In genomic region chr8:121818226-121818625, GRCm38 (mm10) we compare ENCODE assay signal across 29 mouse cellular contexts. TPM values are rescaled to one million over a fixed set of nuclear protein-coding genes. Genes with fewer than 3 reads are reported as not detected.
DNase-seq lines count a peak whose midpoint lies in the region; ATAC-seq and TF ChIP-seq lines count a peak whose summit lies in the region.
"Had no signal": no experiment of that assay in that cellular context is flagged by ENCODE, and none has a peak within 500 bp of the region (broad histone marks: within the 10 kb centered on the region; RNA-seq: fewer than 3 reads in every experiment).

No protein-coding gene starts in this region.

- no peak overlapping the region for H3K4me2 ChIP-seq in midbrain, postnatal 0 days (ENCODE audit: low read depth, low read length, poor library complexity, severe bottlenecking)
- H3K4me2 ChIP-seq: embryonic facial prominence, embryonic 15.5 days; forebrain, embryonic 15.5 days; heart, embryonic 13.5 days; hindbrain, embryonic 14.5 days; limb, embryonic 15.5 days; lung, embryonic 14.5 days; neural tube, embryonic 15.5 days had no signal

- peaks cover 28% of the 10 kb centered on the region for H3K36me3 ChIP-seq in midbrain, postnatal 0 days (ENCODE audit: insufficient read depth, low read length)
- H3K36me3 ChIP-seq in midbrain, embryonic 10.5 days, result peaks cover 80% of the 10 kb centered on the region

- no peak overlapping the region for H3K4me3 ChIP-seq in midbrain, postnatal 0 days (ENCODE audit: low read depth, low read length)
- no peak overlapping the region for H3K4me3 ChIP-seq in midbrain, embryonic 10.5 days
- H3K4me3 ChIP-seq: embryonic facial prominence, embryonic 15.5 days; forebrain, embryonic 15.5 days; heart, embryonic 13.5 days; limb, embryonic 15.5 days; megakaryocyte, embryonic 14.5 days; neural tube, embryonic 15.5 days had no signal

- TF ChIP-seq CTCF in midbrain, postnatal 0 days (IDR thresholded peaks at IDR 0.05), result 0 out of 2 replicates have a peak, but pooled peaks have one; percentile 2

- H3K9ac ChIP-seq in midbrain, postnatal 0 days (replicated peaks; ENCODE audit: low read length, poor library complexity, severe bottlenecking), result no peak overlapping the region
- H3K9ac ChIP-seq: embryonic facial prominence, embryonic 15.5 days; forebrain, embryonic 15.5 days; heart, embryonic 13.5 days; hindbrain, embryonic 14.5 days; limb, embryonic 15.5 days; lung, embryonic 14.5 days; neural tube, embryonic 15.5 days had no signal

- H3K27me3 ChIP-seq in midbrain, postnatal 0 days (ENCODE audit: insufficient read depth, low read length), result no peaks in the 10 kb centered on the region
- no peaks in the 10 kb centered on the region for H3K27me3 ChIP-seq in midbrain, embryonic 10.5 days (ENCODE audit: low read depth, poor library complexity, severe bottlenecking)
- H3K27me3 ChIP-seq: embryonic facial prominence, embryonic 15.5 days; forebrain, embryonic 15.5 days; heart, embryonic 13.5 days; limb, embryonic 15.5 days; megakaryocyte, embryonic 14.5 days; neural tube, embryonic 15.5 days; Patski had no signal

- WGBS in midbrain, postnatal 0 days, result 84% methylated on average over 7 of the region's 7 CpGs
- 80% methylated on average over 7 of the region's 7 CpGs for WGBS in midbrain, embryonic 10.5 days

- no peaks in the 10 kb centered on the region for H3K4me1 ChIP-seq in midbrain, postnatal 0 days (ENCODE audit: insufficient read depth, low read length)
- no peaks in the 10 kb centered on the region for H3K4me1 ChIP-seq in midbrain, embryonic 10.5 days
- H3K4me1 ChIP-seq: embryonic facial prominence, embryonic 15.5 days; forebrain, embryonic 15.5 days; heart, embryonic 13.5 days; limb, embryonic 15.5 days; neural tube, embryonic 15.5 days had no signal

- no peak for ATAC-seq in midbrain, postnatal 0 days (ENCODE audit: low FRiP score)
- ATAC-seq: forebrain, embryonic 15.5 days; Patski had no signal

- no peaks in the 10 kb centered on the region for H3K9me3 ChIP-seq in midbrain, postnatal 0 days (ENCODE audit: low read length)
- H3K9me3 ChIP-seq in midbrain, embryonic 10.5 days (replicated peaks), result no peaks in the 10 kb centered on the region
- H3K9me3 ChIP-seq: embryonic facial prominence, embryonic 15.5 days; forebrain, embryonic 15.5 days; heart, embryonic 13.5 days; limb, embryonic 15.5 days; megakaryocyte, embryonic 14.5 days; neural tube, embryonic 15.5 days had no signal

- intact Hi-C loops in left cerebral cortex, postnatal 14 days (cut with DNase I), result no loop called here

- peak; percentile 4 for DNase-seq in layer of hippocampus, adult 11-12 months (ENCODE audit: low spot score)
- DNase-seq in layer of hippocampus, adult 8-10 months (ENCODE audit: low spot score in 2 of 2), result no peak
- DNase-seq in midbrain, postnatal 0 days (ENCODE audit: low spot score), result no peak
- no peak for DNase-seq in midbrain, embryonic 10.5 days (ENCODE audit: low spot score)
- DNase-seq in adipocyte (ENCODE audit: low spot score), result peak; percentile 46
- peak; percentile 13 for DNase-seq in telencephalon, adult 2 months (ENCODE audit: low read depth, low spot score)
- DNase-seq in left cerebral cortex, postnatal 14 days (ENCODE audit: low spot score in 2 of 2), result no peak
- DNase-seq in thymus, postnatal 25 days, result no peak
- DNase-seq: adrenal gland, adult 2 months; cerebellum, adult 18-20 months; gastrocnemius, postnatal 25 days; heart, adult 18-20 months; heart, postnatal 14 days; kidney, adult 8-10 months; kidney, postnatal 10 days; left cerebral cortex, postnatal 4 days; lung, embryonic 14.5 days; lung, postnatal 36 days; right cerebral cortex, adult 18-20 months; right cerebral cortex, postnatal 4 days; thymus, adult 2 months had no signal

- no peak overlapping the region for H3K27ac ChIP-seq in midbrain, postnatal 0 days (ENCODE audit: low read depth, low read length)
- H3K27ac ChIP-seq in midbrain, embryonic 10.5 days (replicated peaks), result no peak overlapping the region
- H3K27ac ChIP-seq: embryonic facial prominence, embryonic 15.5 days; forebrain, embryonic 15.5 days; heart, embryonic 13.5 days; hindbrain, embryonic 14.5 days; limb, embryonic 15.5 days; neural tube, embryonic 15.5 days had no signal

RNA-seq across cellular contexts. Expression of gene Klhdc4, which starts 11.1 kb away (rescaled TPM):
- 10 to 100 TPM; 27.5 to 34.5 (median 32.9) TPM for total RNA-seq in layer of hippocampus, adult 8-10 months (2022)
- total RNA-seq in midbrain, postnatal 0 days (2014; rRNA removed), result 30.7 and 44.8 TPM in 2 replicates
- 38.3 and 41.0 TPM in 2 replicates for polyA plus RNA-seq in midbrain, postnatal 0 days (2015; fragmentation: Nextera tagmentation; extraction: Ambion mirVana)
- polyA plus RNA-seq in midbrain, embryonic 10.5 days (2016; fragmentation: Nextera tagmentation; extraction: Ambion mirVana), result 62.1 and 64.1 TPM in 2 replicates
- 10 to 100 TPM; 26.0 to 27.1 TPM for total RNA-seq in left cerebral cortex, postnatal 14 days (2021)

Comparison
In these comparisons a context has a peak if more than half of its experiments do, and no peak if none do; other contexts are left out.
1. DNase-seq: peak in layer of hippocampus, adult 11-12 months (single experiment), adipocyte (single experiment) and telencephalon, adult 2 months (single experiment); none in layer of hippocampus, adult 8-10 months (0 of 2), midbrain, postnatal 0 days (single experiment), midbrain, embryonic 10.5 days (single experiment), left cerebral cortex, postnatal 14 days (0 of 2) and thymus, postnatal 25 days (single experiment).